Mouse (Mus musculus) liver, embryonic 14.5 days (tissue): ENCODE data around the gene Vmn2r44. TPM values are rescaled to one million over a fixed set of nuclear protein-coding genes. Genes with fewer than 3 reads are reported as not detected.
"Not testable (repeated sequence)": the region's sequence is repeated elsewhere in the genome, so short reads cannot be mapped to it uniquely, and the experiment has no call there.

Experiments used
- ATAC-seq: fragments of 200-750 bp; cut with Nextera tagmentation; 2 replicates; pipeline ENCODE4 v1.8.0; 2017; ENCODE audit warnings: moderate number of reproducible peaks, mild to moderate bottlenecking, moderate library complexity; ENCODE audit not compliant: insufficient read depth
- DNase-seq, 3 experiments: peaks; one replicate each; pipeline ENCODE4 v3.0.0-alpha.2; 2012 to 2013; ENCODE audit warnings: low read depth in 3 of 3, low spot score in 3 of 3
- H3K27ac ChIP-seq: fragments of 300-500 bp; sonication (generic); 2 replicates; pipeline ENCODE4 v1.5.1; 2014; ENCODE audit warnings: moderate library complexity, mild to moderate bottlenecking, control low read depth, inconsistent platforms
- H3K27me3 ChIP-seq: fragments of 300-500 bp; sonication (generic); 2 replicates; pipeline ENCODE4 v1.6.1; 2014; ENCODE audit warnings: mild to moderate bottlenecking, low read length, moderate library complexity; ENCODE audit not compliant: control insufficient read depth, insufficient read depth
- H3K36me3 ChIP-seq: fragments of 300-500 bp; sonication (generic); replicated peaks from 2 replicates; pipeline ENCODE4 v1.6.1; 2014; ENCODE audit warnings: low read depth; ENCODE audit not compliant: control insufficient read depth, insufficient read depth
- H3K4me1 ChIP-seq, 2 experiments: fragments of 200-500 bp in 1 of 2; fragments of 300-500 bp in 1 of 2; sonication (generic) in 1 of 2; replicated peaks; 2 replicates each; pipeline ENCODE4 v1.6.1; 2012 to 2014; ENCODE audit warnings: antibody characterized with exemption in 1 of 2, inconsistent platforms in 1 of 2, low read length in 1 of 2; ENCODE audit not compliant: control insufficient read depth in 2 of 2, insufficient read depth in 2 of 2
- H3K4me2 ChIP-seq: fragments of 300-500 bp; sonication (generic); 2 replicates; pipeline ENCODE4 v1.6.1; 2014; ENCODE audit warnings: low read depth, mild to moderate bottlenecking, control low read depth, moderate library complexity
- H3K4me3 ChIP-seq, 2 experiments: fragments of 200-500 bp in 1 of 2; fragments of 300-500 bp in 1 of 2; sonication (generic) in 1 of 2; 2 replicates each; pipeline ENCODE4 v1.5.1; 2012 to 2014; ENCODE audit warnings: low read depth in 2 of 2, low read length in 2 of 2, mild to moderate bottlenecking in 2 of 2, control low read depth in 1 of 2, inconsistent platforms in 1 of 2, moderate library complexity in 1 of 2; ENCODE audit not compliant: insufficient read depth in 1 of 2
- H3K9ac ChIP-seq: fragments of 300-500 bp; sonication (generic); replicated peaks from 2 replicates; pipeline ENCODE4 v1.6.1; 2014; ENCODE audit warnings: mild to moderate bottlenecking, control low read depth, moderate library complexity
- H3K9me3 ChIP-seq: fragments of 300-500 bp; sonication (generic); 2 replicates; pipeline ENCODE4 v1.6.1; 2016; ENCODE audit warnings: low read length, mixed read lengths; ENCODE audit not compliant: control insufficient read depth
- WGBS: fragments of 180-500 bp; shearing (Covaris S2); extraction: QIAGEN DNeasy Blood & Tissue Kit; methylation state at CpG from one replicate; pipeline ENCODE4 v1.1.7; 2014; ENCODE audit not compliant: insufficient replicate concordance; 5-methylcytosine and 5-hydroxymethylcytosine counted together
- polyA plus RNA-seq, 2 experiments: library from polyadenylated mRNA; depleted of rRNA in 1 of 2; stranded (reverse) in 1 of 2; unstranded in 1 of 2; fragments of >200 nt; fragmentation: Nextera tagmentation in 1 of 2; extraction: Ambion mirVana in 1 of 2; gene quantifications; 2 replicates each; pipeline versions ENCODE4 v1.2.1 to v1.2.3; 2012 to 2014

Gene Vmn2r44
- polyA plus RNA-seq (2012; rRNA removed) (not detected in 2 replicates), polyA plus RNA-seq (2014; fragmentation: Nextera tagmentation; extraction: Ambion mirVana) (not detected in 2 replicates)

DNA sequence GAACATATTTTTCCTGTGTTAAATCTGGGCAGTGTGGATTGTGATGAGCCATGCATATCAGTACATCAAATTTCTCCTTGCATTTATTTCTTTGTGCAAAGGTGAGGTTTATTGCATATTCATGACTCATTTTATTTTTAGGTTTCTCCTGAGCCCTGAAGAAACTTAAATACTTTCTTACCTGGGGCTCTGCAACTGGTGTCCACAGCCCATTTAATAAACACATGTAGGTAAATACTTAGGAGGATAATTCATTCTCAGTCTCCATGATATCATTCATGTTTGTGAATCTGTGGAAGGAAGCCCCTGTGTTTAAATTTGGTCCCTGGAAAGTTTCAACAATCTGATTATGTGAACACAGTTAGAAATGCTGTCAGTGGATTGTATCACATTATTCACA, at the start of gene Vmn2r44:
Gene Vmn2r44, minus strand, starts transcription at position 101 of the 400 bp plus-strand sequence.
- not testable (repeated sequence) for H3K27me3 ChIP-seq, H3K4me3 ChIP-seq, H3K4me1 ChIP-seq, H3K36me3 ChIP-seq, H3K4me2 ChIP-seq, ATAC-seq, H3K9ac ChIP-seq, H3K27ac ChIP-seq, DNase-seq, H3K9me3 ChIP-seq

DNA sequence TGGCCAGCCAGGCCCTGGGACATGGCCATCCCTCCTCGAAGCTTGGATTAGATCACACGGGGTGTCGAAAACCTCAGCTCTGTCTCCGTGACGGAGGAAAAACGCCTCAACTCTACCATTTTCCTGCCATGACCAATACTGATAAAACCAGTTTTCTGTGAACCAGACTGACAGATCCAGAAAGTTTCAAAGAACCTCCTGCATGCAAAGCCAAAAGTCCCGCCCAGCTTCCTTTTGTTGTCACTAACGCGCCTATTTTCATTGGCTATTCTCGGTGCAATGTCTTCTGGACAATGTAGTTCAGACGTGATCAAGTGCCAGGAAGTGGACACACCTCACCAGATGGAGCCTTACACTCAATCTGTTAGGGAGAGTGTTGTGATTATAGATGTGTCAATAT, 25.3 kb downstream of the Vmn2r44 start:
- H3K27ac ChIP-seq, H3K4me3 ChIP-seq, H3K4me2 ChIP-seq, H3K4me1 ChIP-seq, H3K36me3 ChIP-seq, ATAC-seq, H3K27me3 ChIP-seq, DNase-seq, H3K9ac ChIP-seq, H3K9me3 ChIP-seq: not testable (repeated sequence)
- WGBS = 67% methylated on average over 11 of the region's 11 CpGs

Other genes starting within 250 kb of the Vmn2r44 start
- gene Vmn2r41, start 221.7 kb downstream of the Vmn2r44 start, polyA plus RNA-seq (2012; rRNA removed) = not detected in 2 replicates
- gene Vmn2r41, start 221.7 kb downstream of the Vmn2r44 start, polyA plus RNA-seq (2014; fragmentation: Nextera tagmentation; extraction: Ambion mirVana) = not detected in 2 replicates
- gene Vmn2r42, start 183.0 kb downstream of the Vmn2r44 start, polyA plus RNA-seq (2012; rRNA removed) = not detected in 2 replicates
- not detected in 2 replicates for gene Vmn2r42, start 183.0 kb downstream of the Vmn2r44 start, polyA plus RNA-seq (2014; fragmentation: Nextera tagmentation; extraction: Ambion mirVana)
- not detected in 2 replicates for gene Vmn2r43, start 122.7 kb downstream of the Vmn2r44 start, polyA plus RNA-seq (2012; rRNA removed)
- not detected in 2 replicates for gene Vmn2r43, start 122.7 kb downstream of the Vmn2r44 start, polyA plus RNA-seq (2014; fragmentation: Nextera tagmentation; extraction: Ambion mirVana)
- not detected in 2 replicates for gene Vmn2r45, start 105.7 kb upstream of the Vmn2r44 start, polyA plus RNA-seq (2012; rRNA removed)
- gene Vmn2r45, start 105.7 kb upstream of the Vmn2r44 start, polyA plus RNA-seq (2014; fragmentation: Nextera tagmentation; extraction: Ambion mirVana) = not detected in 2 replicates